Mouse (Mus musculus) CD4-positive, CD25-positive, alpha-beta regulatory T cell, adult 4 months (primary cell): Measurements from ENCODE around the gene Slc41a2. TPM values are rescaled to one million over a fixed set of nuclear protein-coding genes. Genes with fewer than 3 reads are reported as not detected.

ENCODE experiments used
- ATAC-seq: one replicate; pipeline ENCODE4 v1.8.0; 2017
- polyA plus RNA-seq, 2 experiments: library from polyadenylated mRNA; unstranded; fragments of 100-300 nt; shearing (Covaris generic); gene quantifications; one replicate each; pipeline ENCODE4 v1.2.1; 2017

Gene Slc41a2
- polyA plus RNA-seq, 2 experiments from 2014 or later, result 2.0 TPM; not detected in 1

- ATAC-seq, result no peak
Observed at GRCm38 (mm10) chr10:83182573-83182960, 155.1 kb downstream of the Slc41a2 start.

- no peak for ATAC-seq
Observed at GRCm38 (mm10) chr10:83181831-83182572, 155.7 kb downstream of the Slc41a2 start.

Other genes starting within 250 kb of the Slc41a2 start
- gene D10Wsu102e, start 22.3 kb upstream of the Slc41a2 start, polyA plus RNA-seq, result 1 to 10 TPM; 1.0 to 1.2 TPM
- not detected for gene Aldh1l2, start 196.3 kb upstream of the Slc41a2 start, polyA plus RNA-seq
- 10 to 100 TPM; 21.7 to 26.4 TPM for gene Washc4, start 205.9 kb upstream of the Slc41a2 start, polyA plus RNA-seq